Mouse (Mus musculus): ENCODE results near the gene Neurod2. TPM values are rescaled to one million over a fixed set of nuclear protein-coding genes. Genes with fewer than 3 reads are reported as not detected.

Gene Neurod2
- polyA plus RNA-seq, 1 experiment from 2014 or later: 0.13 TPM

DNA sequence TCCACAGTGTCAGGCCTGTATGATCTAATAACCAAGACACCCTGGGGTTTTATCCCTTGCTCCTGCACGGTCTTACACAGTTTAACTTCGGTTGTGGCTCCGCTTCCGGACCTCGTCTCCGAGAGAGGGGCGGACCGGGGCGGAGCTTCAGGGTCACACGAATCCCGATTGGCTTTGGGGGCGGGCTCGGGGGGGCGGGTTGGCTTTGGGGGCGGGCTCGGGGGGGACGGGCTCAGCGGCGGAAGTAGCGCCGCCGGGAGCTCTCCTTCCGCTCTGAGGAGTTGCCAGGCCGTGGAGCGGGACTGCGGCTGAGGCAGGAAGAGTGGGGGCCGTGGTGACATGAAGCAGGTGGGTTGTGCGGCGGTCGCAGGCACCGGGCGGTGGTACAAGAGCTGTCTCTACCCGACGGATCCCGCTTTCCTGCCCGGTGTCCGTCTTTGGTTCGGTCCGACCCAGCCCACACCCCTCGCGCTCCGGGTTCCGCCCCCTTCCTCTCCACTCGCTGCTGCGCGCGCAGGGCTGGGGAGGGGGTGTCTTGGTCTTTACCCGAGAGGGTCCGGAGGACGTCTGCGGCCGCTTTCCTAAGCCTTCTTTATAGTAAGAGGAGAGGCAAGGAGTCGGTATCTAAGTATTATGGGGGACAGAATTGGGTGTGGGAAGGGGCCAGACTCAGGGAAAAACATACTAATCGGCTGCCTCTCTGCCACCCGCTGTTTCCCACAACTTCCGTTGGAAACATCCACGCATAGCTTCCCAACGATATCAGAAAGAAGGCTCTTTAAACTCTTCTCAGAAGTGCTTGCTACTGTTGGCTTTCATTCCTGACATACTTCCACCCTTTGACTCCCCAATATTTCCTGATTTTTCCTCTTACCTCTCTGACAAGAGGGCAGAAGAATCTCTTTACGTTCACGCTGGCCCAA, 29.0 kb upstream of the Neurod2 start, which contains the start of gene Stard3:
Gene Stard3, plus strand, starts transcription at position 208 of the 923 bp plus-strand sequence.
- H3K4me1 ChIP-seq (ENCODE audit: control insufficient read depth, insufficient read depth, low read length): peaks cover 7% of the 10 kb centered on the region
- peak within 1 kb of the TSS; percentile 52 for H3K27ac ChIP-seq (replicated peaks; ENCODE audit: low read depth, low read length)
- H3K4me2 ChIP-seq (ENCODE audit: low read depth, low read length): peak within 1 kb of the TSS; percentile 69
- peak within 1 kb of the TSS; percentile 65 for H3K4me3 ChIP-seq (ENCODE audit: low read depth, low read length)
- H3K27me3 ChIP-seq (ENCODE audit: control insufficient read depth, insufficient read depth, low read length): peaks cover 2% of the 10 kb centered on the region
- H3K9ac ChIP-seq (replicated peaks; ENCODE audit: low read length): peak within 1 kb of the TSS; percentile 72
- peak; percentile 95 for DNase-seq (ENCODE audit: low spot score)
- H3K36me3 ChIP-seq (replicated peaks; ENCODE audit: control insufficient read depth, insufficient read depth, low read depth, low read length): no peaks in the 10 kb centered on the region
- no peaks in the 10 kb centered on the region for H3K9me3 ChIP-seq (replicated peaks; ENCODE audit: control insufficient read depth, low read length)
- under 1% methylated on average over 60 of the region's 60 CpGs for WGBS
- ATAC-seq (replicated peaks; ENCODE audit: insufficient number of reproducible peaks, low FRiP score, low TSS enrichment, low read depth): peak; percentile 80

GRCm38 (mm10) chr11:98357396-98358160, 28.1 kb upstream of the Neurod2 start:
- peaks cover 7% of the 10 kb centered on the region for H3K4me1 ChIP-seq (ENCODE audit: control insufficient read depth, insufficient read depth, low read length)
- 10% methylated on average over 13 of the region's 13 CpGs for WGBS
- DNase-seq (ENCODE audit: low spot score): peak; percentile 15
- peak overlapping the region; percentile 65 for H3K4me3 ChIP-seq (ENCODE audit: low read depth, low read length)
- H3K9ac ChIP-seq (replicated peaks; ENCODE audit: low read length): peak overlapping the region; percentile 72
- peaks cover 3% of the 10 kb centered on the region for H3K27me3 ChIP-seq (ENCODE audit: control insufficient read depth, insufficient read depth, low read length)
- H3K9me3 ChIP-seq (replicated peaks; ENCODE audit: control insufficient read depth, low read length): no peaks in the 10 kb centered on the region
- ATAC-seq (replicated peaks; ENCODE audit: insufficient number of reproducible peaks, low FRiP score, low TSS enrichment, low read depth): no peak
- peak overlapping the region; percentile 33 for H3K4me2 ChIP-seq (ENCODE audit: low read depth, low read length)
- H3K36me3 ChIP-seq (replicated peaks; ENCODE audit: control insufficient read depth, insufficient read depth, low read depth, low read length): no peaks in the 10 kb centered on the region
- H3K27ac ChIP-seq (replicated peaks; ENCODE audit: low read depth, low read length): peak overlapping the region; percentile 52; the same call in 1 of the 2 replicates

DNA sequence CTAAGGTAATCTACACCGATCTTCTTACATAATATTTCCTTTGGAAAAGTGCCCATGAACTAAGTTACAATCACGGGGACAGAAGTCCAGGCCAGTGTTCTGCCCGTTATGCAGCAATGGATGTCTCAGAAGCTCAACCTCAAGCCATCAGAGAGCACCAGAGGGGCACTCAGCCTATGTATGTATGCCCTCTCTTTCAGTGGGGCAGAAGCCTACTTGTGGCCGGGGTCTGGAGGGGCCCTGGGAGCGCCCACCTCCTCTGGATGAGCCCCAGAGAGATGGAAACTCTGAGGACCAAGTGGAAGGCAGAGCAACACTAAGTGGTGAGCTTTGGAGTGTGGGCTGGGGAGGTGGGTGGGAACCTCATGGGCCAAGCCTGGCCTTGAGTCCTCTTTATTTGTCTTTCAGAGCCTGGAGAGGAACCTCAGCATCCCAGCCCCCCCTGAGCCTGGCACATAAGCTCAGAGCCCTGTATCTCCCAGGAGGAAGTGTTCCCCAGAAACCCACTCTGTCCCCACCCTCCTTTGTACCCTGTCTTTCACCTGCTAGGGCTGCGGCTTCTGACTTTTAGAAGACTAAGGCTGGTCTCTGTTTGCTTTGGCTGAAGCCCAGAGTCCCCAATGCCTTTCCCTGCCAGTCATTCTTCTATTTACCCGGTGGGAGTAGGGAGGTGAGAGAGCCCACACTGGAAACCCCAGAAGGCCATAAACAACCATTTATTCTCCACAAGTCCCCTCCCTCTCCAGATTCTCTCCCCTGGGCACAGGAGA, 27.4 kb upstream of the Neurod2 start:
- Histone ChIP-seq H3K4me2 (ENCODE audit: low read depth, low read length) (no peak overlapping the region), H3K4me3 (ENCODE audit: low read depth, low read length) (no peak overlapping the region), H3K36me3 (replicated peaks; ENCODE audit: control insufficient read depth, insufficient read depth, low read depth, low read length) (no peaks in the 10 kb centered on the region), H3K4me1 (ENCODE audit: control insufficient read depth, insufficient read depth, low read length) (peaks cover 7% of the 10 kb centered on the region), H3K27me3 (ENCODE audit: control insufficient read depth, insufficient read depth, low read length) (peaks cover 10% of the 10 kb centered on the region), H3K9ac (replicated peaks; ENCODE audit: low read length) (no peak overlapping the region), H3K9me3 (replicated peaks; ENCODE audit: control insufficient read depth, low read length) (no peaks in the 10 kb centered on the region), H3K27ac (replicated peaks; ENCODE audit: low read depth, low read length) (no peak overlapping the region)
- ATAC-seq (replicated peaks; ENCODE audit: insufficient number of reproducible peaks, low FRiP score, low TSS enrichment, low read depth): no peak
- 82% methylated on average over 7 of the region's 7 CpGs for whole genome bisulfite sequencing
- no peak for DNase-seq (ENCODE audit: low spot score)

DNA sequence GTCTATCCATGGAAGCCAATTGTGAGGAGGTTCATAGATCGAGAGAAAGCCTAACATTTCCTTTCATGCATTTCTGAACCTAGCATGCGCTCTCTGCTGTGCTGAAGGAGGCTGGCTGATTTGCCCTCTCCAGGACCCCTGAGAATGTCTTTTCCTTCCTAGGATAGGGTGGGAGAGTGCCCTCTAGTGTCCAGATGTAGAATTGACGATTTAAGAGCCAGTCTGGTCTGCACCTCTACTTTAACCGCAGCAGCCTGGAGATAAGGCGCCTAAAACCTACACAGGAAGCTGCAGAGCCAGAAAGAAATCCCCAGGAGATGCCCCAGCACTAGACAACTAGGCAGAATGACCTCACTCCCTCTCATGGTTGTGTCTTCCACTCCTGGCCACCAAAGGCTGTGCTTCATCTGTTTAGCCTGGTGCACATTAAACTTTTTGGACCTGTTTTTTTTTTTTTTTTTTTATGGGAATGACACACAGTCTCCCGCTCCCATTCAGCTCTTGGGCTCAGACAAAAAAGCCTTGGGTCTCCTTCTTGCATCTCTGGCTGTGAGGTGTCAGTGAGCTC, 26.4 kb upstream of the Neurod2 start:
- no peak overlapping the region for H3K27ac ChIP-seq (replicated peaks; ENCODE audit: low read depth, low read length)
- DNase-seq (ENCODE audit: low spot score): peak; percentile 91
- H3K4me2 ChIP-seq (ENCODE audit: low read depth, low read length): no peak overlapping the region
- no peaks in the 10 kb centered on the region for H3K9me3 ChIP-seq (replicated peaks; ENCODE audit: control insufficient read depth, low read length)
- ATAC-seq (replicated peaks; ENCODE audit: insufficient number of reproducible peaks, low FRiP score, low TSS enrichment, low read depth): no peak
- H3K27me3 ChIP-seq (ENCODE audit: control insufficient read depth, insufficient read depth, low read length): peaks cover 20% of the 10 kb centered on the region
- WGBS: 10% methylated on average over 6 of the region's 6 CpGs
- H3K4me1 ChIP-seq (ENCODE audit: control insufficient read depth, insufficient read depth, low read length): peaks cover 4% of the 10 kb centered on the region
- H3K4me3 ChIP-seq (ENCODE audit: low read depth, low read length): no peak overlapping the region
- no peak overlapping the region for H3K9ac ChIP-seq (replicated peaks; ENCODE audit: low read length)
- H3K36me3 ChIP-seq (replicated peaks; ENCODE audit: control insufficient read depth, insufficient read depth, low read depth, low read length): no peaks in the 10 kb centered on the region

GRCm38 (mm10) chr11:98354445-98354844, 25.0 kb upstream of the Neurod2 start:
- 55% methylated on average over 14 of the region's 14 CpGs for WGBS
- peaks cover 33% of the 10 kb centered on the region for H3K27me3 ChIP-seq (ENCODE audit: control insufficient read depth, insufficient read depth, low read length)
- no peak for ATAC-seq (replicated peaks; ENCODE audit: insufficient number of reproducible peaks, low FRiP score, low TSS enrichment, low read depth)
- H3K36me3 ChIP-seq (replicated peaks; ENCODE audit: control insufficient read depth, insufficient read depth, low read depth, low read length): no peaks in the 10 kb centered on the region
- no peaks in the 10 kb centered on the region for H3K9me3 ChIP-seq (replicated peaks; ENCODE audit: control insufficient read depth, low read length)
- peaks cover 3% of the 10 kb centered on the region for H3K4me1 ChIP-seq (ENCODE audit: control insufficient read depth, insufficient read depth, low read length)
- H3K27ac ChIP-seq (replicated peaks; ENCODE audit: low read depth, low read length): no peak overlapping the region
- H3K9ac ChIP-seq (replicated peaks; ENCODE audit: low read length): no peak overlapping the region
- no peak overlapping the region for H3K4me3 ChIP-seq (ENCODE audit: low read depth, low read length)
- no peak for DNase-seq (ENCODE audit: low spot score)
- no peak overlapping the region for H3K4me2 ChIP-seq (ENCODE audit: low read depth, low read length)

GRCm38 (mm10) chr11:98353651-98354211, 24.3 kb upstream of the Neurod2 start:
- Histone ChIP-seq H3K4me2 (ENCODE audit: low read depth, low read length) (no peak overlapping the region), H3K27me3 (ENCODE audit: control insufficient read depth, insufficient read depth, low read length) (peaks cover 40% of the 10 kb centered on the region), H3K36me3 (replicated peaks; ENCODE audit: control insufficient read depth, insufficient read depth, low read depth, low read length) (no peaks in the 10 kb centered on the region), H3K9ac (replicated peaks; ENCODE audit: low read length) (no peak overlapping the region), H3K4me3 (ENCODE audit: low read depth, low read length) (no peak overlapping the region), H3K4me1 (ENCODE audit: control insufficient read depth, insufficient read depth, low read length) (peaks cover 3% of the 10 kb centered on the region), H3K27ac (replicated peaks; ENCODE audit: low read depth, low read length) (no peak overlapping the region), H3K9me3 (replicated peaks; ENCODE audit: control insufficient read depth, low read length) (no peaks in the 10 kb centered on the region)
- 29% methylated on average over 8 of the region's 8 CpGs for WGBS
- DNase-seq (ENCODE audit: low spot score) (no peak), ATAC-seq (replicated peaks; ENCODE audit: insufficient number of reproducible peaks, low FRiP score, low TSS enrichment, low read depth) (no peak)

GRCm38 (mm10) chr11:98352272-98352990, 23.0 kb upstream of the Neurod2 start:
- Histone ChIP-seq H3K4me1 (ENCODE audit: control insufficient read depth, insufficient read depth, low read length) (peaks cover 9% of the 10 kb centered on the region), H3K4me2 (ENCODE audit: low read depth, low read length) (no peak overlapping the region), H3K4me3 (ENCODE audit: low read depth, low read length) (no peak overlapping the region), H3K9me3 (replicated peaks; ENCODE audit: control insufficient read depth, low read length) (no peaks in the 10 kb centered on the region), H3K27ac (replicated peaks; ENCODE audit: low read depth, low read length) (no peak overlapping the region), H3K27me3 (ENCODE audit: control insufficient read depth, insufficient read depth, low read length) (peaks cover 53% of the 10 kb centered on the region), H3K9ac (replicated peaks; ENCODE audit: low read length) (no peak overlapping the region), H3K36me3 (replicated peaks; ENCODE audit: control insufficient read depth, insufficient read depth, low read depth, low read length) (no peaks in the 10 kb centered on the region)
- no peak for DNase-seq (ENCODE audit: low spot score)
- ATAC-seq (replicated peaks; ENCODE audit: insufficient number of reproducible peaks, low FRiP score, low TSS enrichment, low read depth): no peak
- WGBS: 67% methylated on average over 18 of the region's 18 CpGs
